Mouse (Mus musculus): Measurements from ENCODE around the gene 4930404N11Rik. TPM values are rescaled to one million over a fixed set of nuclear protein-coding genes. Genes with fewer than 3 reads are reported as not detected.

The 4930404N11Rik gene
- total RNA-seq, 2 experiments from 2014 or later = 0.45 to 0.51 TPM

GRCm38 (mm10) chr10:81379809-81380378 lies 14.3 kb upstream of the 4930404N11Rik start:
- DNase-seq = no peak

- DNase-seq = no peak
Observed at GRCm38 (mm10) chr10:81379183-81379553, 13.6 kb upstream of the 4930404N11Rik start.

GRCm38 (mm10) chr10:81378553-81379182 lies 13.1 kb upstream of the 4930404N11Rik start:
- peak; percentile 100 for DNase-seq

- no peak for DNase-seq
Observed at GRCm38 (mm10) chr10:81377793-81378552, 12.4 kb upstream of the 4930404N11Rik start, which contains the start of gene Fzr1. Fzr1 (minus strand) TSS chr10:81378516.

- no peak for DNase-seq
Observed at GRCm38 (mm10) chr10:81377362-81377664, 11.7 kb upstream of the 4930404N11Rik start.

- DNase-seq = no peak
Observed at GRCm38 (mm10) chr10:81376561-81377361, 11.1 kb upstream of the 4930404N11Rik start.

GRCm38 (mm10) chr10:81375322-81375721 lies 9.7 kb upstream of the 4930404N11Rik start:
- no peak for DNase-seq

- DNase-seq = no peak
Observed at GRCm38 (mm10) chr10:81367207-81367495, 1.5 kb upstream of the 4930404N11Rik start.

GRCm38 (mm10) chr10:81366477-81367206 lies 1.0 kb upstream of the 4930404N11Rik start:
- no peak for DNase-seq

GRCm38 (mm10) chr10:81365073-81365472 lies 543 bp downstream of the 4930404N11Rik start:
- no peak for DNase-seq

- DNase-seq = peak in 1 of 2 experiments; percentile 60
Observed at GRCm38 (mm10) chr10:81364666-81365065, 950 bp downstream of the 4930404N11Rik start.

GRCm38 (mm10) chr10:81363436-81364346 lies 1.9 kb downstream of the 4930404N11Rik start:
- peak; percentile 55 to 68 for DNase-seq

GRCm38 (mm10) chr10:81362336-81362949 lies 3.2 kb downstream of the 4930404N11Rik start:
- DNase-seq = no peak

GRCm38 (mm10) chr10:81360721-81361120 lies 4.9 kb downstream of the 4930404N11Rik start:
- DNase-seq = no peak

GRCm38 (mm10) chr10:81358841-81359240 lies 6.8 kb downstream of the 4930404N11Rik start:
- no peak for DNase-seq

GRCm38 (mm10) chr10:81358209-81358608 lies 7.4 kb downstream of the 4930404N11Rik start:
- no peak for DNase-seq

- DNase-seq = peak; percentile 94 to 95
Observed at GRCm38 (mm10) chr10:81356991-81357844, 8.4 kb downstream of the 4930404N11Rik start, which contains the start of gene Mfsd12. Mfsd12 (plus strand) TSS chr10:81357491.

GRCm38 (mm10) chr10:81356352-81356990 lies 9.1 kb downstream of the 4930404N11Rik start:
- peak in 1 of 2 experiments; percentile 30 for DNase-seq

- DNase-seq = no peak
Observed at GRCm38 (mm10) chr10:81355533-81355932, 10.1 kb downstream of the 4930404N11Rik start.

Data from heart, adult 18-20 months (tissue).